Mouse (Mus musculus): Measurements from ENCODE around the gene Psrc1. TPM values are rescaled to one million over a fixed set of nuclear protein-coding genes. Genes with fewer than 3 reads are reported as not detected.
A peak's percentile ranks its signal among the peaks of the same experiment; 100 is the strongest.

The Psrc1 gene
- polyA plus RNA-seq, 1 experiment from 2014 or later, result 68.1 TPM

DNA sequence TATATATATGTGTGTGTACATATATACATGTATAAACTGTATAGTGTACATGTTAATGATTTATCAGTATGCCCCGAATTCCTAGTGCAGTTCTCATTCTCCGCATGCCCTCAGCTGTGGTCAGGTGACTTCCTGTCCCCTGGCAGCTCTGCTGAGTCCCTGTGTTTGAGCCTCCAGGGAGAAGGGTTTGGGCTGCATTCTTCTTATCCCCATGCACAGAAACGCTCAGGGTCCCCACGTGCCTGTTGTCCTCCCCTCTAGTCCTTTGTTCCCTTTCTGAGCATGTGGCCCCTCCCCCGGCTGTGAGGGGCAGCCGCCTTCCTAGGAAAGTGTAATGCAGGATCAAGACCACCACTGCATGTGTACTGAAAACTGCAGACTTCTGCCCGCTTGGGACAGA lies 22.7 kb upstream of the Psrc1 start:
- Histone ChIP-seq H3K27me3 (ENCODE audit: control insufficient read depth, insufficient read depth, low read length) (no peaks in the 10 kb centered on the region), H3K4me1 (ENCODE audit: control insufficient read depth, insufficient read depth, low read length) (peaks cover 17% of the 10 kb centered on the region), H3K9me3 (ENCODE audit: control insufficient read depth, low read length) (no peaks in the 10 kb centered on the region), H3K4me3 (ENCODE audit: low read depth, low read length) (no peak overlapping the region), H3K36me3 (ENCODE audit: control insufficient read depth, insufficient read depth, low read length) (peaks cover 9% of the 10 kb centered on the region), H3K27ac (ENCODE audit: low read depth, low read length) (no peak overlapping the region; the same call in 1 of the 2 replicates), H3K4me2 (no peak overlapping the region), H3K9ac (ENCODE audit: low read length) (peak overlapping the region; percentile 35)
- DNase-seq (ENCODE audit: low spot score, missing footprints) (peak; percentile 94), ATAC-seq (ENCODE audit: low FRiP score) (peak; percentile 90)
- 7% methylated on average over 7 of the region's 7 CpGs for WGBS

- ATAC-seq (ENCODE audit: low FRiP score), result no peak
Observed at GRCm38 (mm10) chr3:108363626-108364025, 20.0 kb upstream of the Psrc1 start.

DNA sequence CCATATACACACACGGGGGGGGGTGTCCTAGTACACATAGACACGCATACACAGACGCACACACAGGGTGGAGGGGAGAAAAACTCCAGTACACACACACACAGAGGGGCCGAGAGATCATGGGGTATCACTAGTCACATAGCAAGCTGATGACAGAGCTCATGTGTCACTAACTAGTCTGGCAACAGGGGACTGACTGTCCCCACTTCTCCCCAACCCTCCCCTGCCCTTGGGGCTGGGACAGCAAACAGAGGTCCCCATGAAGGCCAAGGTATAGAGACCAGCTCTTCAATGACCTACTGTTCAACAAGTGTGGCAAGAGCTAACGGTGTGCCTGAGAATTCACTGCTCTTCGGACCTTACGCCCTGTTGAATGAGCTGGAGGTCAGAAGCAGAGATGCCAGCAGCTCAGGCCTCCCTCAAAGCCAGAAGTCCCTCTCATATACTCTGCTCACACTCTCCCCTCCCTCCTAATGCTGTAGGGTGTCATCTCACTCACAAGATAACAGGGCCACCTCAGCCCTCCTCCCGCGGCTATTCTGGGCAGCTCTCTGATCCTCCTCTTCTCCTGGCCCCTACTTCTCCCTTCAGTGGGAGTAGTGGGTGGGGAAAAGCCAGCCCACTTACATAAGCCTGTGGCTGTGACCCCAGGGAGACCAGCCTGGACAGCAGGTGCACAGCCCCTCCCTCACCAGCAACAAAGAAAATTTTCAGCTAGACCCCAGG lies 19.2 kb upstream of the Psrc1 start, which contains the start of gene Mybphl:
Mybphl (plus strand) TSS at position 642 of the 726 bp plus-strand sequence.
- DNase-seq (ENCODE audit: low spot score, missing footprints) (no peak), ATAC-seq (ENCODE audit: low FRiP score) (no peak)
- Histone ChIP-seq H3K27me3 (ENCODE audit: control insufficient read depth, insufficient read depth, low read length) (no peaks in the 10 kb centered on the region), H3K4me3 (ENCODE audit: low read depth, low read length) (no peak within 1 kb of the TSS), H3K4me2 (no peak within 1 kb of the TSS), H3K36me3 (ENCODE audit: control insufficient read depth, insufficient read depth, low read length) (no peaks in the 10 kb centered on the region), H3K9me3 (ENCODE audit: control insufficient read depth, low read length) (no peaks in the 10 kb centered on the region), H3K27ac (ENCODE audit: low read depth, low read length) (no peak within 1 kb of the TSS), H3K9ac (ENCODE audit: low read length) (no peak within 1 kb of the TSS), H3K4me1 (ENCODE audit: control insufficient read depth, insufficient read depth, low read length) (peaks cover 17% of the 10 kb centered on the region)
- 76% methylated on average over 9 of the region's 9 CpGs for WGBS

More at GRCm38 (mm10) chr3:108363626-108364025, 20.0 kb upstream of the Psrc1 start:
- Histone ChIP-seq H3K4me1 (ENCODE audit: control insufficient read depth, insufficient read depth, low read length) (peaks cover 17% of the 10 kb centered on the region), H3K9me3 (ENCODE audit: control insufficient read depth, low read length) (no peaks in the 10 kb centered on the region), H3K27me3 (ENCODE audit: control insufficient read depth, insufficient read depth, low read length) (no peaks in the 10 kb centered on the region), H3K4me3 (ENCODE audit: low read depth, low read length) (no peak overlapping the region), H3K4me2 (no peak overlapping the region), H3K36me3 (ENCODE audit: control insufficient read depth, insufficient read depth, low read length) (no peaks in the 10 kb centered on the region), H3K27ac (ENCODE audit: low read depth, low read length) (no peak overlapping the region), H3K9ac (ENCODE audit: low read length) (no peak overlapping the region)
- DNase-seq (ENCODE audit: low spot score, missing footprints), result no peak
- 66% methylated on average over 3 of the region's 3 CpGs for WGBS

DNA sequence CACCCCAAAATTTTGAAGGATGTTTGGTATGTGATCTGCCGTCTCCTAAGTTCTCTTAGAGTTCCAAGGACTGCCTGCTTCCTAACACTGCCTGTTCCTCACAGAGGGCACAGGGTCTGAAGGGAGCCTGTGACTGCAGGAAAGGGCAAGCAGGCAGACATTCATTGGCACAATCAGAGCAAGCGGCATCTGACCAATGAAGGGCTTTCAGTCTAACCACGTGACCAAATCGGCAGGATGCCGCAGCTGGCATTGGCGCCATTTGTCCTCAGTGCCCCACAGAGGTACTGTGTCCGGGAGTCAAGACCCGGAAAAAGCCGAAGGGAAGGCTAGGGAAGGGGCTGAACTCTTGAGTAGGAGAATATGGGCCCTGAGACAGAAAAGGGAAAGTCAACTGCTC lies 16.5 kb upstream of the Psrc1 start:
- H3K27ac ChIP-seq (ENCODE audit: low read depth, low read length), result no peak overlapping the region
- ATAC-seq (ENCODE audit: low FRiP score) (no peak), DNase-seq (ENCODE audit: low spot score, missing footprints) (peak; percentile 82)
- no peak overlapping the region for H3K4me3 ChIP-seq (ENCODE audit: low read depth, low read length)
- H3K4me2 ChIP-seq, result no peak overlapping the region
- no peak overlapping the region for H3K9ac ChIP-seq (ENCODE audit: low read length)
- WGBS, result 67% methylated on average over 9 of the region's 9 CpGs
- peaks cover 4% of the 10 kb centered on the region; the same call in 1 of the 2 replicates for H3K4me1 ChIP-seq (ENCODE audit: control insufficient read depth, insufficient read depth, low read length)
- no peaks in the 10 kb centered on the region for H3K9me3 ChIP-seq (ENCODE audit: control insufficient read depth, low read length)
- no peaks in the 10 kb centered on the region for H3K27me3 ChIP-seq (ENCODE audit: control insufficient read depth, insufficient read depth, low read length)
- no peaks in the 10 kb centered on the region for H3K36me3 ChIP-seq (ENCODE audit: control insufficient read depth, insufficient read depth, low read length)

DNA sequence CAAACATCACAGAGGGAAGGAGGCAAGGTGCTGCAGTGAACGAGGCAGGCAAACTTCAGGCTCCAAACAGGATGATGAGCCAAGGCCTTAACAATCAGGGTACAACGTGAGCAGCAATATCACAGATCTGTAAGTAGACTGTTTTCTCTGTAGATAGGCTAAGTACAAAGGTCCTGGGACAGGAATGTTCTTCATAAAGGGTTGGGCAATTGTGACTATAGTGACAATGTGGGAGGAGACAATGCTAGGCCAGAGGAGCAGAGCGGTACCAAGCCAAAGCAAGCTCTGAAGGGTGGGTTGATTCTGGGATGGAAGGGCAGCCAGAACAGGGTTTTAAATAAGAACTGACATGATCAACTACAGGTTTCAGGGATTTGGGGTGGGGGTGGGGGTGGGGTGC lies 15.8 kb upstream of the Psrc1 start:
- no peaks in the 10 kb centered on the region for H3K9me3 ChIP-seq (ENCODE audit: control insufficient read depth, low read length)
- no peak for ATAC-seq (ENCODE audit: low FRiP score)
- no peak overlapping the region for H3K27ac ChIP-seq (ENCODE audit: low read depth, low read length)
- WGBS, result 88% methylated on average over 3 of the region's 3 CpGs
- peaks cover 4% of the 10 kb centered on the region; the same call in 1 of the 2 replicates for H3K4me1 ChIP-seq (ENCODE audit: control insufficient read depth, insufficient read depth, low read length)
- no peak for DNase-seq (ENCODE audit: low spot score, missing footprints)
- H3K4me3 ChIP-seq (ENCODE audit: low read depth, low read length), result no peak overlapping the region
- H3K9ac ChIP-seq (ENCODE audit: low read length), result no peak overlapping the region
- no peak overlapping the region for H3K4me2 ChIP-seq
- no peaks in the 10 kb centered on the region for H3K36me3 ChIP-seq (ENCODE audit: control insufficient read depth, insufficient read depth, low read length)
- H3K27me3 ChIP-seq (ENCODE audit: control insufficient read depth, insufficient read depth, low read length), result no peaks in the 10 kb centered on the region

DNA sequence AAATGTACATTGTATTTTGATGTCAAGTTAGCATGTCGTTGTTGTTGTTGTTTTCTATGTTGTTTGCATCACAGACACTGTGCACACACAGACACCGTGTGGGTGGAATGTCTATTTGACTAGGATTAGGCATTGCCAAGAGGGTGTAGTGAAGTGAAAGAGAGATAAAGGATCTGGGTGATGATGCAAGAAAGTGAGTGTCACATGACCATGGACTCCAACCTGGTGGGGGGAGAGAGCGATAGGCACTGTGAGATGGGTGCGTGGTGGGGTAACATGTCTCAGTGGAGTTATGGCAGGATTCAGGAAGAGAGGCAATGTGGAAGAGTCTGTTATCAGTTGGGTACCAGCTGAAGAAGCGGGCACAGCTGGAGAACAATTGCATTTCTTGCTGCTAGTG lies 14.9 kb upstream of the Psrc1 start:
- 79% methylated on average over 5 of the region's 5 CpGs for WGBS
- ATAC-seq (ENCODE audit: low FRiP score), result no peak
- Histone ChIP-seq H3K36me3 (ENCODE audit: control insufficient read depth, insufficient read depth, low read length) (no peaks in the 10 kb centered on the region), H3K4me1 (ENCODE audit: control insufficient read depth, insufficient read depth, low read length) (peaks cover 4% of the 10 kb centered on the region; the same call in 1 of the 2 replicates), H3K4me2 (no peak overlapping the region), H3K27me3 (ENCODE audit: control insufficient read depth, insufficient read depth, low read length) (no peaks in the 10 kb centered on the region), H3K27ac (ENCODE audit: low read depth, low read length) (no peak overlapping the region), H3K4me3 (ENCODE audit: low read depth, low read length) (no peak overlapping the region), H3K9ac (ENCODE audit: low read length) (no peak overlapping the region), H3K9me3 (ENCODE audit: control insufficient read depth, low read length) (no peaks in the 10 kb centered on the region)
- DNase-seq (ENCODE audit: low spot score, missing footprints), result no peak

GRCm38 (mm10) chr3:108372274-108372673 lies 11.4 kb upstream of the Psrc1 start:
- H3K27me3 ChIP-seq (ENCODE audit: control insufficient read depth, insufficient read depth, low read length), result no peaks in the 10 kb centered on the region
- no peak overlapping the region for H3K9ac ChIP-seq (ENCODE audit: low read length)
- DNase-seq (ENCODE audit: low spot score, missing footprints), result no peak
- no peak overlapping the region for H3K4me2 ChIP-seq
- WGBS, result 76% methylated on average over 3 of the region's 3 CpGs
- ATAC-seq (ENCODE audit: low FRiP score), result no peak
- no peaks in the 10 kb centered on the region for H3K4me1 ChIP-seq (ENCODE audit: control insufficient read depth, insufficient read depth, low read length)
- H3K9me3 ChIP-seq (ENCODE audit: control insufficient read depth, low read length), result no peaks in the 10 kb centered on the region
- no peak overlapping the region for H3K27ac ChIP-seq (ENCODE audit: low read depth, low read length)
- no peak overlapping the region for H3K4me3 ChIP-seq (ENCODE audit: low read depth, low read length)
- H3K36me3 ChIP-seq (ENCODE audit: control insufficient read depth, insufficient read depth, low read length), result no peaks in the 10 kb centered on the region

DNA sequence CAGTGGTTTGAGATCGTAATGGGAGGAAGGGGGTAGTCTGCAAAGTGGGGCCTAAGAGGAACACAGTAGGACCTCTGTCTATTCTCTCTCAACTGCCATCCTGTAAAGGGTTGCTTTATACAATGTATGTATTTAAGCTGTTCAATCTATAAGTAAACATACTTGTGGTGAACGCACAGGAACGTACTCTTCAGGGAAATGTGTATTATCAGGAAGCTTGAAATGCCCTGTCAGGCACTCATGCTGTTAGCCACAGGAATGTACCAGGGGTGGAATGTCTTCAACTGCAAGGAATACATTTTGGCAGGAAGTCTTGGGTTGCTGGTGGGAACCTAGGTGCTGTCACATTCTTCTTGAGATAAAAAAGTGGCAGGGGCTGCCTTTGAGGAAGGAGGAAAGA lies 10.9 kb upstream of the Psrc1 start:
- no peak overlapping the region for H3K4me3 ChIP-seq (ENCODE audit: low read depth, low read length)
- H3K4me2 ChIP-seq, result no peak overlapping the region
- no peaks in the 10 kb centered on the region for H3K4me1 ChIP-seq (ENCODE audit: control insufficient read depth, insufficient read depth, low read length)
- 89% methylated on average over 3 of the region's 3 CpGs for WGBS
- no peaks in the 10 kb centered on the region for H3K9me3 ChIP-seq (ENCODE audit: control insufficient read depth, low read length)
- ATAC-seq (ENCODE audit: low FRiP score), result no peak
- H3K27me3 ChIP-seq (ENCODE audit: control insufficient read depth, insufficient read depth, low read length), result no peaks in the 10 kb centered on the region
- no peak overlapping the region for H3K27ac ChIP-seq (ENCODE audit: low read depth, low read length)
- DNase-seq (ENCODE audit: low spot score, missing footprints), result no peak
- no peak overlapping the region for H3K9ac ChIP-seq (ENCODE audit: low read length)
- H3K36me3 ChIP-seq (ENCODE audit: control insufficient read depth, insufficient read depth, low read length), result no peaks in the 10 kb centered on the region

GRCm38 (mm10) chr3:108378875-108379663 lies 4.6 kb upstream of the Psrc1 start:
- Histone ChIP-seq H3K27me3 (ENCODE audit: control insufficient read depth, insufficient read depth, low read length) (no peaks in the 10 kb centered on the region), H3K4me3 (ENCODE audit: low read depth, low read length) (no peak overlapping the region), H3K9me3 (ENCODE audit: control insufficient read depth, low read length) (no peaks in the 10 kb centered on the region), H3K36me3 (ENCODE audit: control insufficient read depth, insufficient read depth, low read length) (no peaks in the 10 kb centered on the region), H3K27ac (ENCODE audit: low read depth, low read length) (no peak overlapping the region), H3K4me1 (ENCODE audit: control insufficient read depth, insufficient read depth, low read length) (peaks cover 9% of the 10 kb centered on the region), H3K4me2 (no peak overlapping the region), H3K9ac (ENCODE audit: low read length) (no peak overlapping the region)
- ATAC-seq (ENCODE audit: low FRiP score) (no peak), DNase-seq (ENCODE audit: low spot score, missing footprints) (no peak)
- 80% methylated on average over 7 of the region's 7 CpGs for WGBS
